Mouse (Mus musculus): ENCODE data around the gene Gm17535.
"Not testable (repeated sequence)": the region's sequence is repeated elsewhere in the genome, so short reads cannot be mapped to it uniquely, and the experiment has no call there.

- TF ChIP-seq POLR2A (IDR thresholded peaks at IDR 0.05; ENCODE audit: extremely low read depth, insufficient read depth, low read length); CTCF (IDR thresholded peaks at IDR 0.05; ENCODE audit: low read depth, low read length): not testable (repeated sequence)
These were observed 22.3 kb upstream of the Gm17535 start for GRCm38 (mm10) chr9:3012054-3012621.

Data from liver, adult 2 months (tissue).